Mouse (Mus musculus): ENCODE measurements at regions not wholly inside any gene's neighbourhood (a gene's known extent, or its start where the extent isn't known, plus 50 kb on each side); places are given as distances from the start of the nearest gene placed in this dataset.

GRCm38 (mm10) chr5:43357100-43357680, 124.2 kb downstream of the Cpeb2 start:
- Histone ChIP-seq H3K4me1 (ENCODE audit: control insufficient read depth, insufficient read depth, low read length) (peaks cover 15% of the 10 kb centered on the region), H3K27ac (ENCODE audit: low read length) (no peak overlapping the region), H3K27me3 (ENCODE audit: control insufficient read depth, insufficient read depth, low read length) (no peaks in the 10 kb centered on the region), H3K9ac (ENCODE audit: low read length) (no peak overlapping the region), H3K36me3 (ENCODE audit: control insufficient read depth, insufficient read depth) (no peaks in the 10 kb centered on the region), H3K9me3 (replicated peaks; ENCODE audit: control insufficient read depth, low read length) (no peaks in the 10 kb centered on the region), H3K4me3 (ENCODE audit: low read length) (no peak overlapping the region), H3K4me2 (ENCODE audit: low read depth, low read length) (no peak overlapping the region)
- 79% methylated on average over 5 of the region's 5 CpGs for WGBS
- no peak for ATAC-seq (replicated peaks; ENCODE audit: extremely low read depth, insufficient read depth, low FRiP score)

- H3K4me2 ChIP-seq (ENCODE audit: low read depth, low read length) = no peak overlapping the region
- H3K4me1 ChIP-seq (ENCODE audit: control insufficient read depth, insufficient read depth, low read length) = peaks cover 15% of the 10 kb centered on the region
- no peaks in the 10 kb centered on the region for H3K36me3 ChIP-seq (ENCODE audit: control insufficient read depth, insufficient read depth)
- H3K9me3 ChIP-seq (replicated peaks; ENCODE audit: control insufficient read depth, low read length) = no peaks in the 10 kb centered on the region
- H3K4me3 ChIP-seq (ENCODE audit: low read length) = no peak overlapping the region
- H3K9ac ChIP-seq (ENCODE audit: low read length) = no peak overlapping the region
- ATAC-seq (replicated peaks; ENCODE audit: extremely low read depth, insufficient read depth, low FRiP score) = no peak
- no peak overlapping the region for H3K27ac ChIP-seq (ENCODE audit: low read length)
- no peaks in the 10 kb centered on the region for H3K27me3 ChIP-seq (ENCODE audit: control insufficient read depth, insufficient read depth, low read length)
- WGBS = 81% methylated on average over 5 of the region's 5 CpGs
Observed at GRCm38 (mm10) chr5:43357901-43358300, 124.9 kb downstream of the Cpeb2 start.

GRCm38 (mm10) chr5:43358928-43359765, 126.2 kb downstream of the Cpeb2 start:
- Histone ChIP-seq H3K36me3 (ENCODE audit: control insufficient read depth, insufficient read depth) (no peaks in the 10 kb centered on the region), H3K27me3 (ENCODE audit: control insufficient read depth, insufficient read depth, low read length) (no peaks in the 10 kb centered on the region), H3K9ac (ENCODE audit: low read length) (no peak overlapping the region), H3K4me3 (ENCODE audit: low read length) (no peak overlapping the region), H3K27ac (ENCODE audit: low read length) (no peak overlapping the region), H3K9me3 (replicated peaks; ENCODE audit: control insufficient read depth, low read length) (no peaks in the 10 kb centered on the region), H3K4me1 (ENCODE audit: control insufficient read depth, insufficient read depth, low read length) (peaks cover 15% of the 10 kb centered on the region), H3K4me2 (ENCODE audit: low read depth, low read length) (no peak overlapping the region)
- no peak for ATAC-seq (replicated peaks; ENCODE audit: extremely low read depth, insufficient read depth, low FRiP score)
- WGBS = 66% methylated on average over 7 of the region's 7 CpGs

GRCm38 (mm10) chr5:43360298-43360697, 127.3 kb downstream of the Cpeb2 start:
- H3K36me3 ChIP-seq (ENCODE audit: control insufficient read depth, insufficient read depth) = no peaks in the 10 kb centered on the region
- H3K27me3 ChIP-seq (ENCODE audit: control insufficient read depth, insufficient read depth, low read length) = no peaks in the 10 kb centered on the region
- H3K4me1 ChIP-seq (ENCODE audit: control insufficient read depth, insufficient read depth, low read length) = peaks cover 9% of the 10 kb centered on the region
- no peaks in the 10 kb centered on the region for H3K9me3 ChIP-seq (replicated peaks; ENCODE audit: control insufficient read depth, low read length)
- H3K4me2 ChIP-seq (ENCODE audit: low read depth, low read length) = no peak overlapping the region
- 33% methylated on average over 3 of the region's 3 CpGs for WGBS
- no peak overlapping the region for H3K9ac ChIP-seq (ENCODE audit: low read length)
- no peak for ATAC-seq (replicated peaks; ENCODE audit: extremely low read depth, insufficient read depth, low FRiP score)
- no peak overlapping the region for H3K4me3 ChIP-seq (ENCODE audit: low read length)
- H3K27ac ChIP-seq (ENCODE audit: low read length) = no peak overlapping the region

GRCm38 (mm10) chr5:43361026-43361425, 128.1 kb downstream of the Cpeb2 start:
- H3K4me2 ChIP-seq (ENCODE audit: low read depth, low read length) = no peak overlapping the region
- H3K9me3 ChIP-seq (replicated peaks; ENCODE audit: control insufficient read depth, low read length) = no peaks in the 10 kb centered on the region
- no peaks in the 10 kb centered on the region for H3K27me3 ChIP-seq (ENCODE audit: control insufficient read depth, insufficient read depth, low read length)
- no peak for ATAC-seq (replicated peaks; ENCODE audit: extremely low read depth, insufficient read depth, low FRiP score)
- no peaks in the 10 kb centered on the region for H3K36me3 ChIP-seq (ENCODE audit: control insufficient read depth, insufficient read depth)
- H3K4me3 ChIP-seq (ENCODE audit: low read length) = no peak overlapping the region
- WGBS = 92% methylated on average over 1 of the region's 1 CpGs
- no peak overlapping the region for H3K27ac ChIP-seq (ENCODE audit: low read length)
- H3K4me1 ChIP-seq (ENCODE audit: control insufficient read depth, insufficient read depth, low read length) = peaks cover 2% of the 10 kb centered on the region
- H3K9ac ChIP-seq (ENCODE audit: low read length) = no peak overlapping the region

GRCm38 (mm10) chr5:43372385-43372784, 139.4 kb downstream of the Cpeb2 start:
- 76% methylated on average over 1 of the region's 1 CpGs for WGBS
- Histone ChIP-seq H3K4me2 (ENCODE audit: low read depth, low read length) (no peak overlapping the region), H3K4me3 (ENCODE audit: low read length) (no peak overlapping the region), H3K9me3 (replicated peaks; ENCODE audit: control insufficient read depth, low read length) (no peaks in the 10 kb centered on the region), H3K27me3 (ENCODE audit: control insufficient read depth, insufficient read depth, low read length) (no peaks in the 10 kb centered on the region), H3K36me3 (ENCODE audit: control insufficient read depth, insufficient read depth) (no peaks in the 10 kb centered on the region), H3K4me1 (ENCODE audit: control insufficient read depth, insufficient read depth, low read length) (no peaks in the 10 kb centered on the region), H3K9ac (ENCODE audit: low read length) (no peak overlapping the region), H3K27ac (ENCODE audit: low read length) (no peak overlapping the region)
- ATAC-seq (replicated peaks; ENCODE audit: extremely low read depth, insufficient read depth, low FRiP score) = no peak

- Histone ChIP-seq H3K36me3 (ENCODE audit: control insufficient read depth, insufficient read depth) (no peaks in the 10 kb centered on the region), H3K9ac (ENCODE audit: low read length) (no peak overlapping the region), H3K4me2 (ENCODE audit: low read depth, low read length) (no peak overlapping the region), H3K9me3 (replicated peaks; ENCODE audit: control insufficient read depth, low read length) (no peaks in the 10 kb centered on the region), H3K27me3 (ENCODE audit: control insufficient read depth, insufficient read depth, low read length) (no peaks in the 10 kb centered on the region), H3K4me1 (ENCODE audit: control insufficient read depth, insufficient read depth, low read length) (no peaks in the 10 kb centered on the region), H3K27ac (ENCODE audit: low read length) (no peak overlapping the region), H3K4me3 (ENCODE audit: low read length) (no peak overlapping the region)
- whole genome bisulfite sequencing = 56% methylated on average over 3 of the region's 3 CpGs
- ATAC-seq (replicated peaks; ENCODE audit: extremely low read depth, insufficient read depth, low FRiP score) = no peak
Observed at GRCm38 (mm10) chr5:43384689-43385375, 130.5 kb upstream of the C1qtnf7 start.

GRCm38 (mm10) chr5:43390997-43391396, 124.3 kb upstream of the C1qtnf7 start:
- no peaks in the 10 kb centered on the region for H3K9me3 ChIP-seq (replicated peaks; ENCODE audit: control insufficient read depth, low read length)
- no peaks in the 10 kb centered on the region for H3K27me3 ChIP-seq (ENCODE audit: control insufficient read depth, insufficient read depth, low read length)
- H3K9ac ChIP-seq (ENCODE audit: low read length) = no peak overlapping the region
- H3K4me2 ChIP-seq (ENCODE audit: low read depth, low read length) = no peak overlapping the region
- no peak for ATAC-seq (replicated peaks; ENCODE audit: extremely low read depth, insufficient read depth, low FRiP score)
- no peak overlapping the region for H3K4me3 ChIP-seq (ENCODE audit: low read length)
- H3K4me1 ChIP-seq (ENCODE audit: control insufficient read depth, insufficient read depth, low read length) = peaks cover 6% of the 10 kb centered on the region
- H3K36me3 ChIP-seq (ENCODE audit: control insufficient read depth, insufficient read depth) = no peaks in the 10 kb centered on the region
- WGBS = 20% methylated on average over 2 of the region's 2 CpGs
- no peak overlapping the region for H3K27ac ChIP-seq (ENCODE audit: low read length)

Measured in heart, embryonic 16.5 days (tissue).